Mouse (Mus musculus): ENCODE data around the gene Ifitm2. TPM values are rescaled to one million over a fixed set of nuclear protein-coding genes. Genes with fewer than 3 reads are reported as not detected.

Gene Ifitm2
- polyA plus RNA-seq, 1 experiment, result 1,180 TPM

DNA sequence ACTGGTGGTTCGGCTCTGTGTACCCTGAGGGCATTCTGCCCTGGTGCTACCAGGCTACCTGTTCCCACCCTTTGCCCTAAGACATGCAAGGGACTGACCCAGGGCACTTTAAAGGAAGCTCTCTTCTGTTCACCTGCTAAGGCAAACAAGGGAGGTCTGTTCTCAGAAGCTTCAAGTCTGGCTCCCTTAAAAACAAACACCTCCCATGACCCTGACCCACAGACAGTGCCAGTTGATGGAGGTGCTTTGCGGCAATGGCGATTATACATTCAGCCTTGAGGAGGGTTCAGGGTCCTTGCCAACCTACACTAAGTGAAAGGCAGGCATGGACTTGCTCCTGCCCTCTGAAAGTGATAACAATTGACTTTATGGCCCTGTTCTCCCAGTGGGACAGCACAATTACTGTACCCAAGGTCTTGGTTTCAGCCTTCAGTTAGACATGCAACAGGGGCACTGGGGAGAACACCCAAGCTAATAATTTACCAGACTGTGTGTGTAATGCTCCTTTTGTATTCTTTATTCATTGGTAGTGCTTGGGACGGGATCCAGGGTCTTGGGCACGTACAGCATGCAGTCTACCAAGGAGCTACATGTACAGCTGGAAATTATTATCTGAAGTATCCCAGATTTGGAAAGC lies 42.8 kb downstream of the Ifitm2 start:
- no peak for DNase-seq
- H3K4me1 ChIP-seq (ENCODE audit: control insufficient read depth, insufficient read depth, low read length), result peaks cover 3% of the 10 kb centered on the region
- WGBS, result 62% methylated on average over 5 of the region's 5 CpGs
- TF ChIP-seq POLR2A (IDR thresholded peaks at IDR 0.05; ENCODE audit: borderline replicate concordance, extremely low read depth, low read depth, low read length), result no peak
- no peak for TF ChIP-seq CTCF (IDR thresholded peaks at IDR 0.05; ENCODE audit: insufficient read depth, low read length)
- no peak overlapping the region for H3K4me3 ChIP-seq (replicated peaks; ENCODE audit: extremely low read depth, low read depth, low read length)

DNA sequence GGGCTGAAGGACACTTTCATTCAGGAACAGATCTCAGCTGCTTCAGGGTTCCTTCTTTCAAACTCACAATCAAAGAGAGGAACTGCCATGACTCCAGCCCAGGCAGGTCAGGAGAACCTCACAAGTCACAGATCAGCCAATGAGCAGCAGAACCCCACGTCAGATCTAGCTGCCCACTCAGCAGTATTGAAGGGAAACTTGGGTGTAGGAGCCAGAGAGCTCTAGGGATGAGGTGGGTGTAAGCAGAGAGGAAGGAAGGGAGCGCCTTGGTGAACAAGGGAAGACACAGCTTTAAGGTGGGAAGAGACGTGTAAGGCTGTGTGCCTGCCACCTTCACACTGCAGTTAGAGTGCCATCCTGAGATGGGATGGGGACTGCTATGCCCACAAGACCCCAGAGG lies 43.5 kb downstream of the Ifitm2 start:
- Histone ChIP-seq H3K4me1 (ENCODE audit: control insufficient read depth, insufficient read depth, low read length) (peaks cover 3% of the 10 kb centered on the region), H3K4me3 (replicated peaks; ENCODE audit: extremely low read depth, low read depth, low read length) (no peak overlapping the region)
- TF ChIP-seq CTCF (IDR thresholded peaks at IDR 0.05; ENCODE audit: insufficient read depth, low read length) (no peak), POLR2A (IDR thresholded peaks at IDR 0.05; ENCODE audit: borderline replicate concordance, extremely low read depth, low read depth, low read length) (no peak)
- no peak for DNase-seq
- whole genome bisulfite sequencing, result 52% methylated on average over 3 of the region's 3 CpGs

DNA sequence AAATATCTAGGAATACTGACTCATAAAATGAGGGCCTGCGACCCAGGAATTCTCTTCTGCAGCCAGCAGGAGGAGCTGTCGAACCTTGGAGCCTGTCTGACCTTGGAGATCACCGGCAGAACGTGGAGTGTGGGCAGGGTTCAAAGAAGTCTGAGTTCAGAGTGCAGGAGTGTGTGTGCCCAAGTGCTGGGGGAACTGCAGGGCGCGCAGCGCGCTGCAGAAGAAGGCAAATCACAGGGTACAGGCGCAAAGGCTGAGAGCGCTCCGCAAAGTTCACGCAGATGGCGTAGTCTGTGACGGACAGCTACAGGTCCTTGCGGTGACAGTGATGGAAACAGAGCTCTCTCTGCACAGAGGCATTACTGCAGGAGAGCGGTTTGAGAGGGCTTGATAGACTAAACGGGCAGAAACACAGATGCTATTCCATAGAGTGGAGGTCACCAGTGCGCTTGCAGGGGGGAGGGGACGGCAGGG lies 47.1 kb downstream of the Ifitm2 start:
- H3K4me1 ChIP-seq (ENCODE audit: control insufficient read depth, insufficient read depth, low read length), result peaks cover 3% of the 10 kb centered on the region
- TF ChIP-seq CTCF (IDR thresholded peaks at IDR 0.05; ENCODE audit: insufficient read depth, low read length), result peak; percentile 92
- TF ChIP-seq POLR2A (IDR thresholded peaks at IDR 0.05; ENCODE audit: borderline replicate concordance, extremely low read depth, low read depth, low read length), result no peak
- 2% methylated on average over 19 of the region's 19 CpGs for WGBS
- peak; percentile 78 for DNase-seq
- peak overlapping the region; percentile 38 for H3K4me3 ChIP-seq (replicated peaks; ENCODE audit: extremely low read depth, low read depth, low read length)

DNA sequence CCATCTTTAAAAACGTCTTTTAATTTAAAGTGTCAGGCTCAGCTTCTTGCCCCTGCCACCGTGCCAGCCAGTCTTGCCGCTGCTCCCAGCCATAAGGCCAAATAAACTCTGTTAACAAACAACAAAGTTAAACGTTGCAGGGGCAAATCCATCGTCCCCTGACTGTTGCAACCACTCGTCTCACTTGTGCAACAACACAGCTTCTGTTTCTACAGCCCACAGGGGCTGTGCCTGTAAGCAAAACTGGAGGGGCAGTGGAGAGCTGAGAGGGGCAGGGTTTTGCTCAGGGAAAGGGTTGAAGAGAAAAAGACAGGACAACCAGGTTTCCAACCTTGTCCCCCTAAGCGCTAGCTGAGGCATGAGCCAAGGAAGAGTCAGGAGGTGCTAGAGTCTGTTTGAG lies 47.6 kb downstream of the Ifitm2 start:
- no peak for TF ChIP-seq POLR2A (IDR thresholded peaks at IDR 0.05; ENCODE audit: borderline replicate concordance, extremely low read depth, low read depth, low read length)
- TF ChIP-seq CTCF (IDR thresholded peaks at IDR 0.05; ENCODE audit: insufficient read depth, low read length), result no peak
- whole genome bisulfite sequencing, result 40% methylated on average over 7 of the region's 7 CpGs
- H3K4me1 ChIP-seq (ENCODE audit: control insufficient read depth, insufficient read depth, low read length), result peaks cover 3% of the 10 kb centered on the region
- DNase-seq, result no peak
- H3K4me3 ChIP-seq (replicated peaks; ENCODE audit: extremely low read depth, low read depth, low read length), result no peak overlapping the region

DNA sequence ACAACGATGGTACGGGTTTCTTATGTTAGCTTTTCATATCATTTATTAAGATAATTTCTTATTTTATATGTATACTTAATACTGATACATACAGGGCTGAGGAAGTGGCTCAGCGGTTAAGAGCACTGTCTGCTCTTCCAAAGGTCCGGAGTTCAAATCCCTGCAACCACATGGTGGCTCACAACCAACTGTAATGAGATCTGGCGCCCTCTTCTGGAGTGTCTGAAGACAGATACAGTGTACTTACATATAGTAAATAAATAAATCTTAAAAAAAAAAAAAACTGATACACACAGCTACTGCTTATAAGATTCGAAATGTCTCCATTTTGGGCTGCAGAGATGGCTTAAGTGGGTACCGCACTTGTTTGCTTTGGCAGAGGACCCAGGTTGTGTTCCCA lies 48.1 kb downstream of the Ifitm2 start:
- TF ChIP-seq CTCF (IDR thresholded peaks at IDR 0.05; ENCODE audit: insufficient read depth, low read length) (no peak), POLR2A (IDR thresholded peaks at IDR 0.05; ENCODE audit: borderline replicate concordance, extremely low read depth, low read depth, low read length) (no peak)
- DNase-seq, result no peak
- WGBS, result 83% methylated on average over 7 of the region's 7 CpGs
- peaks cover 5% of the 10 kb centered on the region for H3K4me1 ChIP-seq (ENCODE audit: control insufficient read depth, insufficient read depth, low read length)
- no peak overlapping the region for H3K4me3 ChIP-seq (replicated peaks; ENCODE audit: extremely low read depth, low read depth, low read length)

DNA sequence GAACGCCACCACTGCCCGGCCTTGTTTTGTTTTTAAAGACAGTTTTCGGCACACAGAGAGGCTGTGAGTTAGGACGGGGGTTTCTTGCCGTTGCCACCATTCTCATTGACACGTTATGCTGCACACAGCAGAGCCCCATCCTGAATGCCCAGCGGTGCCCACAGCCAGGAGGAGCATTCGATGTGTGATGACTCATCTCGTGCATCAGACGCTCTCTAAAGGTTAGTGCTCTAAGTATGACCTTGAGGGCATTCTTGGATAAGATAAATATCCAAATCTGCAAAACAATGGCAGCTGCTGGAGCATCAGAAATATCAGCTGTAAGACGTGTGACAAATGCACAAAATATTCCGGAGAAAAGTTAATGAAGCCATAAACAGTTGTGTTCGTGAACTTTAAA lies 48.7 kb downstream of the Ifitm2 start:
- TF ChIP-seq POLR2A (IDR thresholded peaks at IDR 0.05; ENCODE audit: borderline replicate concordance, extremely low read depth, low read depth, low read length), result no peak
- TF ChIP-seq CTCF (IDR thresholded peaks at IDR 0.05; ENCODE audit: insufficient read depth, low read length), result no peak
- WGBS, result 71% methylated on average over 13 of the region's 13 CpGs
- H3K4me3 ChIP-seq (replicated peaks; ENCODE audit: extremely low read depth, low read depth, low read length), result no peak overlapping the region
- no peak for DNase-seq
- peaks cover 5% of the 10 kb centered on the region for H3K4me1 ChIP-seq (ENCODE audit: control insufficient read depth, insufficient read depth, low read length)

DNA sequence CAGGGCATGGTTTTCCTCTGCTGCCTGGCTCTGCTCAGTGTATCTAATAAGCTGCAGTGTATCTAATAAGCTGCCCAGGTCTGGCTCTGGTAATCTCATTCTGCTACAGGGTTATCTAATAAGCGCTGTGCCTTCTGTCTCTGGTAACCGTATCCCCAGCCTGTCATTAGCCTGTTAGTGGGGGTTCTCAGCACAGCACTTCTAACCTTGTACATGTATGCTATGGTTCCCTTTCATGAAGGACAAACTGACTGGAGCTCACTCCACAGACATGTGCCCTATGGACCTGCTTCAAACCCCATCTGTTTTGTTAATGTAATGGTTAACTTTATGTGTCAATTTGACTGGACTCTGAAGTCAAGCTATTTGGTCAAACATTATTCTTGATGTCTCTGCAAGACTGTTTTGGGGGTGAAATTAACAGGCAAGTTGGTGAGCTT lies 50.1 kb downstream of the Ifitm2 start:
- Histone ChIP-seq H3K4me1 (ENCODE audit: control insufficient read depth, insufficient read depth, low read length) (peaks cover 5% of the 10 kb centered on the region), H3K4me3 (replicated peaks; ENCODE audit: extremely low read depth, low read depth, low read length) (no peak overlapping the region)
- no peak for TF ChIP-seq CTCF (IDR thresholded peaks at IDR 0.05; ENCODE audit: insufficient read depth, low read length)
- TF ChIP-seq POLR2A (IDR thresholded peaks at IDR 0.05; ENCODE audit: borderline replicate concordance, extremely low read depth, low read depth, low read length), result no peak
- WGBS, result 91% methylated on average over 2 of the region's 2 CpGs
- DNase-seq, result no peak

Other genes starting within 250 kb of the Ifitm2 start
- 6.4 and 16.6 TPM in 2 replicates for gene Cyp2e1, start 192.2 kb downstream of the Ifitm2 start, polyA plus RNA-seq (2012; rRNA removed)
- 0.22 and 0.45 TPM in 2 replicates for gene Syce1, start 168.1 kb downstream of the Ifitm2 start, polyA plus RNA-seq (2012; rRNA removed)
- gene Zfp941, start 133.8 kb downstream of the Ifitm2 start, polyA plus RNA-seq (2012; rRNA removed), result 0.06 and 0.19 TPM in 2 replicates
- 19.7 and 23.3 TPM in 2 replicates for gene Urah, start 121.0 kb downstream of the Ifitm2 start, polyA plus RNA-seq (2012; rRNA removed)
- gene Scgb1c1, start 110.4 kb downstream of the Ifitm2 start, polyA plus RNA-seq (2012; rRNA removed), result 45.0 and 76.2 TPM in 2 replicates
- 0.24 TPM in 1 of 2 replicates, not detected in the other for gene Odf3, start 108.2 kb downstream of the Ifitm2 start, polyA plus RNA-seq (2012; rRNA removed)
- 2.2 TPM in 1 of 2 replicates, not detected in the other for gene Gm45785, start 99.7 kb downstream of the Ifitm2 start, polyA plus RNA-seq (2012; rRNA removed)
- 112 and 138 TPM in 2 replicates for gene Ric8a, start 99.0 kb downstream of the Ifitm2 start, polyA plus RNA-seq (2012; rRNA removed)
- gene Bet1l, start 98.4 kb downstream of the Ifitm2 start, polyA plus RNA-seq (2012; rRNA removed), result 25.5 and 30.5 TPM in 2 replicates
- gene Psmd13, start 74.0 kb downstream of the Ifitm2 start, polyA plus RNA-seq (2012; rRNA removed), result 48.8 and 70.4 TPM in 2 replicates
- gene Sirt3, start 73.7 kb downstream of the Ifitm2 start, polyA plus RNA-seq (2012; rRNA removed), result 21.1 and 27.0 TPM in 2 replicates
- 46.7 and 104 TPM in 2 replicates for gene Cox8b, start 55.5 kb downstream of the Ifitm2 start, polyA plus RNA-seq (2012; rRNA removed)
- 0.07 and 0.31 TPM in 2 replicates for gene Nlrp6, start 35.1 kb downstream of the Ifitm2 start, polyA plus RNA-seq (2012; rRNA removed)
- gene Pgghg, start 14.6 kb downstream of the Ifitm2 start, polyA plus RNA-seq (2012; rRNA removed), result 38.1 and 39.3 TPM in 2 replicates
- gene Ifitm5, start 5.7 kb downstream of the Ifitm2 start, polyA plus RNA-seq (2012; rRNA removed), result 3.2 and 5.2 TPM in 2 replicates
- gene Gm45717, start 50 bp downstream of the Ifitm2 start, polyA plus RNA-seq (2012; rRNA removed), result 0.63 TPM in 1 of 2 replicates, not detected in the other
- 227 and 261 TPM in 2 replicates for gene Ifitm1, start 11.2 kb upstream of the Ifitm2 start, polyA plus RNA-seq (2012; rRNA removed)
- 560 and 814 TPM in 2 replicates for gene Ifitm3, start 54.8 kb upstream of the Ifitm2 start, polyA plus RNA-seq (2012; rRNA removed)
- gene Ifitm6, start 61.9 kb upstream of the Ifitm2 start, polyA plus RNA-seq (2012; rRNA removed), result 10.6 and 24.3 TPM in 2 replicates
- gene Gm17387, start 73.1 kb upstream of the Ifitm2 start, polyA plus RNA-seq (2012; rRNA removed), result not detected in 2 replicates
- 0.33 and 0.36 TPM in 2 replicates for gene B4galnt4, start 105.1 kb upstream of the Ifitm2 start, polyA plus RNA-seq (2012; rRNA removed)
- 23.8 and 47.7 TPM in 2 replicates for gene Pkp3, start 122.2 kb upstream of the Ifitm2 start, polyA plus RNA-seq (2012; rRNA removed)
- gene Sigirr, start 144.6 kb upstream of the Ifitm2 start, polyA plus RNA-seq (2012; rRNA removed), result 40.5 and 40.6 TPM in 2 replicates
- gene Ano9, start 161.8 kb upstream of the Ifitm2 start, polyA plus RNA-seq (2012; rRNA removed), result 2.8 and 10.7 TPM in 2 replicates
- 22.9 and 24.1 TPM in 2 replicates for gene Ptdss2, start 166.4 kb upstream of the Ifitm2 start, polyA plus RNA-seq (2012; rRNA removed)
- gene Rnh1, start 216.9 kb upstream of the Ifitm2 start, polyA plus RNA-seq (2012; rRNA removed), result 128 and 195 TPM in 2 replicates
- gene Hras, start 238.0 kb upstream of the Ifitm2 start, polyA plus RNA-seq (2012; rRNA removed), result 77.3 and 91.5 TPM in 2 replicates
- gene Lrrc56, start 238.2 kb upstream of the Ifitm2 start, polyA plus RNA-seq (2012; rRNA removed), result 15.8 TPM in 2 replicates

Data from lung, adult 2 months (tissue).